Mouse (Mus musculus): ENCODE measurements around the gene Serpinh1.

DNA sequence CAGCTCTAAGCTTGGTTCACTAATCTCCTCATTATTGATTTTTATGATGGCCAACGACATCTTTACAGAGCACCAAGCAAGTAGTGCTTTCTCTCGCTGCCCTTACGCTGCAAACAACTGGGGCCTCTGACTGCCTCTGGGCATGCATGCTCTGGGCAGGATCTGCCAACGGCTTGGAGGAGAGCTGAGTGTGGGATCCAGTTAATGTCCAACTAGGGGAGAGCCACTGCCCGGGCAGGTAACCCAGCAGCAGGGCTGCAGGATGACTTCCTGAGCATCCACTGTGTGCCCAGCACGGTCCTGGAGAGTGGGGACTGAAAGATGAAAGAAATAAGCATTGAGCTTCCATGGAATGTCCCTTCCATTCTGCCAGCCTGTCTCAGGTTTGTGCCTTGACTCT lies 13.7 kb upstream of the Serpinh1 start:
- TF ChIP-seq POLR2A (IDR thresholded peaks at IDR 0.05; ENCODE audit: borderline replicate concordance, control insufficient read depth, low read depth, low read length) (no peak), CTCF (IDR thresholded peaks at IDR 0.05; ENCODE audit: control insufficient read depth, insufficient read depth, low read length) (no peak)
